Mouse (Mus musculus) CH12.LX (cell line): ENCODE results near the gene Urgcp.

Experiments used
- CTCF ChIP-seq, 2 experiments: IDR thresholded peaks in 1 of 2; conservative IDR thresholded peaks in 1 of 2; 2 replicates each; pipeline ENCODE4 v1.5.1; 2011 to 2012; ENCODE audit warnings: low read depth in 2 of 2, low read length in 2 of 2, improper control_type of control experiment in 1 of 2, inconsistent platforms in 1 of 2, mild to moderate bottlenecking in 1 of 2, moderate library complexity in 1 of 2
- EP300 ChIP-seq: IDR thresholded peaks from 2 replicates; pipeline ENCODE4 v1.6.1; 2011; ENCODE audit warnings: low read length, improper control_type of control experiment
- GABPA ChIP-seq: IDR thresholded peaks from 2 replicates; pipeline ENCODE4 v1.6.1; 2012; ENCODE audit warnings: low read depth, low read length, improper control_type of control experiment, inconsistent platforms; ENCODE audit not compliant: insufficient replicate concordance
- HCFC1 ChIP-seq: IDR thresholded peaks from 2 replicates; pipeline ENCODE4 v1.6.1; 2012; ENCODE audit warnings: low read depth, mild to moderate bottlenecking, inconsistent platforms, low read length, improper control_type of control experiment
- JUN ChIP-seq: IDR thresholded peaks from 2 replicates; pipeline ENCODE4 v1.6.1; 2011; ENCODE audit warnings: low read depth, mild to moderate bottlenecking, low read length, improper control_type of control experiment, moderate library complexity; ENCODE audit not compliant: insufficient read depth
- MAFK ChIP-seq: IDR thresholded peaks from 2 replicates; pipeline ENCODE4 v1.6.1; 2011; ENCODE audit warnings: low read length, improper control_type of control experiment; ENCODE audit not compliant: insufficient replicate concordance
- MAX ChIP-seq: IDR thresholded peaks from 2 replicates; pipeline ENCODE4 v1.6.1; 2011; ENCODE audit warnings: low read length, improper control_type of control experiment
- MEF2A ChIP-seq: IDR thresholded peaks from 2 replicates; pipeline ENCODE4 v1.6.1; 2014; ENCODE audit warnings: low read depth, mild to moderate bottlenecking, inconsistent platforms, low read length, improper control_type of control experiment, borderline replicate concordance
- POLR2A ChIP-seq: IDR thresholded peaks from 2 replicates; pipeline ENCODE4 v1.6.1; 2011; ENCODE audit warnings: low read depth, mild to moderate bottlenecking, improper control_type of control experiment, low read length
- TBP ChIP-seq: conservative IDR thresholded peaks from 2 replicates; pipeline ENCODE4 v1.6.1; 2011; ENCODE audit warnings: low read depth, low read length, improper control_type of control experiment
- TCF12 ChIP-seq: IDR thresholded peaks from 2 replicates; pipeline ENCODE4 v1.6.1; 2014; ENCODE audit warnings: low read depth, mild to moderate bottlenecking, inconsistent platforms, low read length, improper control_type of control experiment
- UBTF ChIP-seq: IDR thresholded peaks from 2 replicates; pipeline ENCODE4 v1.6.1; 2012; ENCODE audit warnings: low read depth, mild to moderate bottlenecking, inconsistent platforms, low read length, improper control_type of control experiment, moderate library complexity
- USF1 ChIP-seq: IDR thresholded peaks from 2 replicates; pipeline ENCODE4 v1.6.1; 2014; ENCODE audit warnings: low read depth, mild to moderate bottlenecking, inconsistent platforms, low read length, improper control_type of control experiment

GRCm38 (mm10) chr11:5715179-5715578 lies 47.0 kb downstream of the Urgcp start:
- TF ChIP-seq CTCF (conservative IDR thresholded peaks at IDR 0.05 in 1 of 2, IDR thresholded peaks at IDR 0.05 in 1 of 2; ENCODE audit: low read depth in 2 of 2, low read length in 2 of 2), result no peak
- TF ChIP-seq MEF2A, result no peak
- TF ChIP-seq MAX, result no peak
- no peak for TF ChIP-seq GABPA
- no peak for TF ChIP-seq POLR2A
- TF ChIP-seq USF1, result no peak
- no peak for TF ChIP-seq HCFC1
- TF ChIP-seq EP300, result no peak
- TF ChIP-seq TCF12, result no peak
- TF ChIP-seq UBTF, result no peak
- TF ChIP-seq JUN, result no peak
- no peak for TF ChIP-seq MAFK
- TF ChIP-seq TBP, result no peak
